Mouse (Mus musculus) C2C12 (cell line): ENCODE data around the gene Atg4c. TPM values are rescaled to one million over a fixed set of nuclear protein-coding genes. Genes with fewer than 3 reads are reported as not detected.
A peak's percentile ranks its signal among the peaks of the same experiment; 100 is the strongest.

Source experiments
- H3K27me3 ChIP-seq: one replicate; pipeline ENCODE4 v1.6.1; 2011; ENCODE audit not compliant: control insufficient read depth, insufficient read depth, insufficient read length
- H3K36me3 ChIP-seq: one replicate; pipeline ENCODE4 v1.6.1; 2011; ENCODE audit not compliant: control insufficient read depth, insufficient read depth
- H3K4me3 ChIP-seq: one replicate; pipeline ENCODE4 v1.5.1; 2011; ENCODE audit warnings: mild to moderate bottlenecking, control low read depth; ENCODE audit not compliant: poor library complexity, insufficient read depth, severe bottlenecking
- H3K79me2 ChIP-seq: one replicate; pipeline ENCODE4 v1.6.1; 2011; ENCODE audit not compliant: control insufficient read depth, insufficient read depth
- H3K79me3 ChIP-seq: one replicate; pipeline ENCODE4 v1.6.1; 2011; ENCODE audit warnings: low read depth, control low read depth
- H3ac ChIP-seq: one replicate; pipeline ENCODE3; 2011; ENCODE audit warnings: low read depth; ENCODE audit not compliant: control insufficient read depth, insufficient read length
- CEBPB ChIP-seq: IDR thresholded peaks from one replicate; pipeline ENCODE4 v1.6.1; 2011; ENCODE audit warnings: low read depth, mild to moderate bottlenecking, control low read depth, moderate library complexity
- CTCF ChIP-seq: IDR thresholded peaks from one replicate; pipeline ENCODE4 v1.5.1; 2011; ENCODE audit not compliant: control insufficient read depth, insufficient read depth, insufficient read length
- FOSL1 ChIP-seq: IDR thresholded peaks from one replicate; pipeline ENCODE4 v1.8.0; 2011; ENCODE audit warnings: mild to moderate bottlenecking, low read length; ENCODE audit not compliant: poor library complexity, insufficient read depth, severe bottlenecking
- MAX ChIP-seq: IDR thresholded peaks from one replicate; pipeline ENCODE4 v1.6.1; 2011; ENCODE audit warnings: mild to moderate bottlenecking, control low read depth
- MYOD1 ChIP-seq: IDR thresholded peaks from one replicate; pipeline ENCODE4 v1.6.1; 2011; ENCODE audit warnings: low read depth; ENCODE audit not compliant: control insufficient read depth, insufficient read length
- MYOG ChIP-seq: IDR thresholded peaks from one replicate; pipeline ENCODE4 v1.6.1; 2011; ENCODE audit not compliant: control insufficient read depth, insufficient read length; ENCODE audit errors: extremely low read depth
- USF1 ChIP-seq: IDR thresholded peaks from one replicate; pipeline ENCODE4 v1.6.1; 2011; ENCODE audit warnings: low read depth, mild to moderate bottlenecking, control low read depth, moderate library complexity
- polyA plus RNA-seq: library from polyadenylated mRNA; unstranded; fragments of >200 nt; fragmentation: generic; extraction: Trizol; gene quantifications from one replicate; pipeline ENCODE4 v1.2.1, GENCODE M21; 2012; ENCODE audit warnings: missing spikeins

Atg4c gene
- polyA plus RNA-seq, 1 experiment, result 2.6 TPM

GRCm38 (mm10) chr4:99160414-99160813 lies 33.3 kb upstream of the Atg4c start:
- H3K36me3 ChIP-seq, result no peaks in the 10 kb centered on the region
- H3K79me2 ChIP-seq, result no peaks in the 10 kb centered on the region
- TF ChIP-seq MAX, result no peak
- peak; percentile 42 for TF ChIP-seq CEBPB
- no peak overlapping the region for H3K4me3 ChIP-seq
- H3ac ChIP-seq, result no peak overlapping the region
- H3K79me3 ChIP-seq, result no peaks in the 10 kb centered on the region
- no peaks in the 10 kb centered on the region for H3K27me3 ChIP-seq

GRCm38 (mm10) chr4:99160899-99161298 lies 32.8 kb upstream of the Atg4c start:
- peak overlapping the region; percentile 52 for H3ac ChIP-seq
- H3K79me2 ChIP-seq, result no peaks in the 10 kb centered on the region
- TF ChIP-seq CTCF (no peak), FOSL1 (no peak), MYOD1 (no peak), USF1 (no peak), MAX (no peak), MYOG (no peak), CEBPB (no peak)
- peak overlapping the region; percentile 18 for H3K4me3 ChIP-seq
- no peaks in the 10 kb centered on the region for H3K79me3 ChIP-seq
- no peaks in the 10 kb centered on the region for H3K27me3 ChIP-seq
- H3K36me3 ChIP-seq, result no peaks in the 10 kb centered on the region

- TF ChIP-seq MYOD1, result no peak
- TF ChIP-seq MYOG, result no peak
- TF ChIP-seq MAX, result no peak
- TF ChIP-seq FOSL1, result no peak
- TF ChIP-seq CEBPB, result no peak
- no peak for TF ChIP-seq USF1
- TF ChIP-seq CTCF, result no peak
- Histone ChIP-seq H3K4me3 (peak overlapping the region; percentile 18), H3ac (peak overlapping the region; percentile 59)
Measured at GRCm38 (mm10) chr4:99161457-99161971, 32.2 kb upstream of the Atg4c start.

GRCm38 (mm10) chr4:99163001-99163400 lies 30.7 kb upstream of the Atg4c start:
- no peaks in the 10 kb centered on the region for H3K79me3 ChIP-seq
- H3ac ChIP-seq, result peak overlapping the region; percentile 60
- H3K27me3 ChIP-seq, result no peaks in the 10 kb centered on the region
- TF ChIP-seq MYOG (no peak), FOSL1 (no peak), MAX (no peak), USF1 (no peak), CEBPB (no peak), CTCF (no peak), MYOD1 (no peak)
- H3K4me3 ChIP-seq, result peak overlapping the region; percentile 12
- no peaks in the 10 kb centered on the region for H3K79me2 ChIP-seq
- no peaks in the 10 kb centered on the region for H3K36me3 ChIP-seq

More at GRCm38 (mm10) chr4:99161457-99161971, 32.2 kb upstream of the Atg4c start:
- H3K27me3 ChIP-seq, result no peaks in the 10 kb centered on the region
- no peaks in the 10 kb centered on the region for H3K79me3 ChIP-seq
- no peaks in the 10 kb centered on the region for H3K79me2 ChIP-seq
- H3K36me3 ChIP-seq, result no peaks in the 10 kb centered on the region

- no peaks in the 10 kb centered on the region for H3K79me3 ChIP-seq
- H3K27me3 ChIP-seq, result no peaks in the 10 kb centered on the region
- no peak overlapping the region for H3ac ChIP-seq
- H3K79me2 ChIP-seq, result no peaks in the 10 kb centered on the region
- no peaks in the 10 kb centered on the region for H3K36me3 ChIP-seq
- TF ChIP-seq MYOG (no peak), CTCF (no peak), USF1 (no peak), FOSL1 (no peak), CEBPB (peak; percentile 80), MAX (peak; percentile 68), MYOD1 (peak; percentile 40)
- H3K4me3 ChIP-seq, result no peak overlapping the region
Measured at GRCm38 (mm10) chr4:99163547-99163946, 30.2 kb upstream of the Atg4c start.

- Histone ChIP-seq H3K79me3 (no peaks in the 10 kb centered on the region), H3K4me3 (no peak overlapping the region), H3K36me3 (no peaks in the 10 kb centered on the region), H3K79me2 (no peaks in the 10 kb centered on the region), H3ac (no peak overlapping the region), H3K27me3 (no peaks in the 10 kb centered on the region)
- peak; percentile 95 for TF ChIP-seq MYOD1
- TF ChIP-seq CEBPB, result peak; percentile 32
- no peak for TF ChIP-seq CTCF
- no peak for TF ChIP-seq USF1
- TF ChIP-seq FOSL1, result peak; percentile 52
- no peak for TF ChIP-seq MYOG
- no peak for TF ChIP-seq MAX
Measured at GRCm38 (mm10) chr4:99168869-99169268, 24.9 kb upstream of the Atg4c start.
